Mouse (Mus musculus): ENCODE results near the gene Ccdc88c.
A peak's percentile ranks its signal among the peaks of the same experiment; 100 is the strongest.

The Ccdc88c gene

GRCm38 (mm10) chr12:100883168-100883567 is 145.7 kb downstream of the Ccdc88c start:
- no peak for DNase-seq (ENCODE audit: inconsistent ontology term)

GRCm38 (mm10) chr12:100878556-100878955 is 150.3 kb downstream of the Ccdc88c start:
- no peak for DNase-seq (ENCODE audit: inconsistent ontology term)

- no peak for DNase-seq (ENCODE audit: inconsistent ontology term)
These were observed 150.9 kb downstream of the Ccdc88c start for GRCm38 (mm10) chr12:100877936-100878335.

- DNase-seq (ENCODE audit: inconsistent ontology term) = no peak
These were observed 152.9 kb downstream of the Ccdc88c start for GRCm38 (mm10) chr12:100875960-100876359.

- DNase-seq (ENCODE audit: inconsistent ontology term) = no peak
These were observed 153.3 kb downstream of the Ccdc88c start for GRCm38 (mm10) chr12:100875553-100875952.

- DNase-seq (ENCODE audit: inconsistent ontology term) = no peak
These were observed 155.2 kb downstream of the Ccdc88c start for GRCm38 (mm10) chr12:100873612-100874011.

GRCm38 (mm10) chr12:100871841-100872240 is 157.0 kb downstream of the Ccdc88c start:
- no peak for DNase-seq (ENCODE audit: inconsistent ontology term)

- DNase-seq (ENCODE audit: inconsistent ontology term) = no peak
These were observed 157.6 kb downstream of the Ccdc88c start for GRCm38 (mm10) chr12:100871234-100871633.

- DNase-seq (ENCODE audit: inconsistent ontology term) = no peak
These were observed 160.7 kb downstream of the Ccdc88c start for GRCm38 (mm10) chr12:100868049-100868622.

GRCm38 (mm10) chr12:100867097-100867496 is 161.8 kb downstream of the Ccdc88c start:
- peak; percentile 8 for DNase-seq (ENCODE audit: inconsistent ontology term)

- no peak for DNase-seq (ENCODE audit: inconsistent ontology term)
These were observed 163.3 kb downstream of the Ccdc88c start for GRCm38 (mm10) chr12:100865509-100866078.

- DNase-seq (ENCODE audit: inconsistent ontology term) = no peak
These were observed 163.8 kb downstream of the Ccdc88c start for GRCm38 (mm10) chr12:100865072-100865471.

- DNase-seq (ENCODE audit: inconsistent ontology term) = no peak
These were observed 165.9 kb downstream of the Ccdc88c start for GRCm38 (mm10) chr12:100862856-100863446.

- DNase-seq (ENCODE audit: inconsistent ontology term) = no peak
These were observed 166.6 kb downstream of the Ccdc88c start for GRCm38 (mm10) chr12:100862272-100862671.
